Mouse (Mus musculus) urinary bladder, adult 18-20 months (tissue): ENCODE data around the gene Tanc1.

Source experiments
- DNase-seq, 2 experiments: peaks; one replicate each; pipeline ENCODE4 v3.0.0; 2022; ENCODE audit warnings: low spot score in 2 of 2, mixed read lengths in 2 of 2

Gene Tanc1

GRCm38 (mm10) chr2:59680736-59681135, 68.9 kb downstream of the Tanc1 start:
- DNase-seq: no peak

- DNase-seq: no peak
Measured at GRCm38 (mm10) chr2:59681181-59681580, 69.3 kb downstream of the Tanc1 start.

DNA sequence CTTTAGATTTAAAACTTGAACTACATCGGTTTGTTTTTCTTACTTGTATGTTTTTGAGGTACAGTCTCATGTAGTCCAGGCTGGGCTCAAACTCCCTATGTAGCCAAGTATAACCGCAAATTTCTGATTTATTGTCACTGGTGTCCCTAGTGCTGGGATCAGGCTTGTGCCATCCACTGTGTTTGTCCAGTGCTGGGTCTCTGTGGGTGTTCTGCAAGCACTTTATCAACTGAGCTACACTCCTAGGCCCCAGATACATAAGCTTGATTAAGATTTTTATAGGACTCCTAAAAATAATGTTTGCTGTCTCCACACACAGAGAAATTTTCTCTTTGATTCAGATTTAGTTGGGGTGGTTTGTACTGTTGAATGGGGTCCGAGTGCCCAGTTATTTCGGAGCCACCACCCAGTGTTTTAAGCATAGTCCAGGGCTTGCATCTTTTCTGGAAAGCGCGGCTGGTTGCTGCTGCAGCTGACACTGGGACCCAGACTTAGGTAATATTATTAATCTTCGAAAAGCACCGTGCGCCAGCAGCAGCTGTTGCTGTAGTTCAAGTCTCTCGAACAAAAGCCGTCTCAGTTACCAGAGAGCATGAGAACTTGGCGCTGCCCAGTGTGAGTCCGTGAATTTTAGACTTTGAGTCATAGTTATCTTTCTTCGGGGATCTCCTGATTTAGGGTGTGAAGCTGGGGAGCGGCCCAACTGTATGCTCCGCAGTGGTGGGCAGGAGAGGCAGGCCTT, 73.2 kb downstream of the Tanc1 start:
- no peak for DNase-seq

DNA sequence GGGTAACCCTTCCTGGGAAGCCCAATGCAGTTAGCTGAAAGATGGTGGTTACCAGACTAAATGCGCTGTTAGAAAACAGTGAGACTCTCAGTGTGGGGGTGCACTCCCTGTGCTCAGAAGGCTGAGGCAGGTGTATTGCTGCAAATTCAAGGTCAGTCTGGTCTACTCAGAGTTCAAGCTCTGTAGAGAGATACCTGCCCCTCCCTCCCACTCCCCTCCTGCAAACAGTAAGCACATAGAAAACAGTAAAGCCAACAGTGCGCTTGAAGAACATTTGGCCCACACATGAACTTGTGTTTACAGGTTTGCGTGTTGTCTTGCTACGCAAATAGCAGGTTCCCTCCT, 73.7 kb downstream of the Tanc1 start:
- no peak for DNase-seq

DNA sequence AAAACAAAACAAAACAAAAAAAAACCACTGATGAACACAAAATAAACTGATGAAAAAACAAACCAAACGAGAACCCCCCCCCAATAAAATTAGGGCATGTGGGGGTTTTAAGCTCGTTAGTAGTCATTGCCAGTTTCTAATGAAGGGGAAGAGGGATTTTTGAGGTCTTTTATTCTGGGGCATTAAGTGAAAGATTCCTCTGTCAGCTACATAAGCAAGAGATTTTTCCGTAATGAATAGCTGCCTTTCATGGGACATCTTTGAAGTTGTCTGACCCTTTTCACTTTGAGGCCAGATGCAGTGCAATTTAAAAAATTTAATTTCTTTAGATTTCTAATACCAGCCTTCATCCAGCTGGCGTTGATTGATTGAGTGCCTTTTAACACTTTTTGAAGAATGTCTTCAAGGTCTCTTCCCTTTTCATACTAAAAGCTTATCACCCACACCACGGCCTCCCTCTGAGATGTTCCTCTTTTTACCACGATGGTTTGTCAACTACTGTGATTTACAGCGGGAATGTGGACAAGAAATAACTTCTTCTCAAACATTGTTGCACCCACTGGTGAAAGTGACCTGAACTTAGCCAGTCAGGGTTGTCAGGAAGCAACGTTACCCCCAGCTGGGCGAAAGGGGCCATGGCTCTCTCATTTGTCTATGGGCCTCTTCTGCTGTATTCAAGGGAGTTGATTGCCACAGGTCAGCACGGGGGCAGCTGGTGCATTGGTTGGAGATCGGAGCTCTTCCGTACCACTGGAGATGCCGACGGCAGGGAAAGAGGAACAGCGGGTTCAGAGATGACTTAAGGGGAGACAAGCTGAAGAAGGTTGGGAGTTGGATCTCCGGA, 76.6 kb downstream of the Tanc1 start:
- no peak for DNase-seq

- DNase-seq: no peak
Measured at GRCm38 (mm10) chr2:59691112-59691511, 79.3 kb downstream of the Tanc1 start.

- no peak for DNase-seq
Measured at GRCm38 (mm10) chr2:59693473-59693872, 81.6 kb downstream of the Tanc1 start.

DNA sequence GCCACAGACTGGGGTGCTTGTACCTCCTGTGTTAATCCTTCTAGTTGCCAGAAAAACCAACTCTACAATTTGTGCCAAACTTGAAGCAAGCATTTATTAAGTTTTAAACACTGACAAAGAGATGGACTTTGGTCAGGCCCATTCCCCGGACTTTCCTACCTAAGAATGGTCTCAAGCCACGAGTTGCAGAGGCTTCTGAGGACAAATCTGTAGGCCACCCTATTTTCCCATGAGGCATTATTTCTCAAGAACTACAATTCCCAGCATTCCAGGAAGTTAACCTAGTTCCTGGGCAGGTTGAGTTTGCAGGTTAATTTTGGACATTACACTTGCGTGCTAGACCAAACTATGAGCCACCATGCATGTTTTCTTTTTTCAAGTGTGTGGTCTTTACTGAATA, 85.3 kb downstream of the Tanc1 start:
- DNase-seq: no peak

DNA sequence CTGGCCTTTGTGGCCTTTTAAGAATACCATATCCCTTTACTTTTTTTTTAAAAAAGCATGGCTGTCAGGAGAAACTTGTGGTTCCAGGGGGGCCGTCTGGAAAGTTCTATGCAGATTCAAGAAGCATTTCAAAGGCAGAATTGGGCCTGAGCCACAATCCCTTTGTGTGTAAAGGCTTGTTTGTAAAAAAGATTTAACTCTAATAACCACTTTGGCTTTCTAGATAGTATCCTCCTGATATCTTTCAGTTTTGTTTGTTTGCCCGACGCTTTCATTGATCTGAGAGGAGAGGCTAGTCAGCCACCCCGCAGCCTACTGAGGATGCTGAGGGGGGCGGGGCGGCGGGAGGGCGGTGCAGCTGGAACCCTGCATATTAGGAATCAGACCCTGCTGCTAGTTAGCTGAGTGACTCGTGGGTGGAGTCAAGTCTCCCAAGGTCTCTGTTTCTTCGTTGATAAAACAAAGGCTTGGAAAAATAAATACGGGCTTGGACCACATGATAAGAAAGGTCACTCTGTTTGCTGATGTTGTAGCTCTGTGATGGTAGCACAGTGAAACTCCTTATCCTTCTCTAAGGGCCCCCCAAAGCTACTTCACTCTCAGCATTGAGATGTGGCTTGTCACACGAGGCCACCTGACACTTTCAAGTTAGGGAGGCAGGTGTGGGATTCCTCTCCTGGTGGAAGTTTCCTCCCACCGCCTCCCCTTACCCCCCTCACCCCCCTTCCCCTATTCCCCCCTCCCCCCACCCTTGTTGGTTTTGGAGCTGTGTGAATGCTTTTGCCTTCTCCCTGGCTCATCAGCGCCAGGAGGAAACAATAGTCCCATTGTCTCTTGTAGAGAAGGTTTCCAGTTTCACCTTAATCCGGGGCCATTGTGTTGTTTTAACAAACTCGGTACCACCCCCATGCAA, 86.1 kb downstream of the Tanc1 start:
- DNase-seq: no peak

DNA sequence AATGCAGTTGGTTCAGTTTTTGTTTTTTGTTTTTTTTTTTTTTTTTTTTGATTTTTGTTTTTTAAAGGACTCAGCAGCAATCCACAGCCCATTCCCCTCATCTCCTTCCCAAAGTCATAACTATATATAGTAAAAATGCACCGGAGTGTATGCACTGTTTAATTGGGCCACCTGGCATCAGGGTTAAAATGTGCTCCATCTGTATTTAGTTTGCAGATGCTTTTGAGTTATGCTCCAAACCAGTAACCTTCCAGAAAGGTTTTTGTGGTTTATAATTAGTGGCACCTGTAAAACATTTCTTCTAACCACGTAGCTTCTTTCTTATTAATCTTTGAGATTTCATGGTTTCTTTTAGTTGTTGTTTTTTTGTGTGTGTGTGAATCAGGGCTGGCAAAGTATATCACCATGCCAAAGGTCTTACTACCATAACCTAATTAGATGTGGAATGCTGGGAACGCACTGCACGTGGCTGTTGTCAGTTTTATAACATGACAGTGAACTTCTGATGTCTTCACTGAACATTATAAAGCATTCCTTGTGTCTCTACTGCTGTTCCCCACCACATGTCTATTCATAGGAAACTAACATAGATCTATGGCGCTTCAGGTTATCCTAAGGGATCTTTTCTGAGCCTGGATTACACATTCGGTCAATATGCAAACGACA, 86.9 kb downstream of the Tanc1 start:
- no peak for DNase-seq

- no peak for DNase-seq
Measured at GRCm38 (mm10) chr2:59699893-59700292, 88.1 kb downstream of the Tanc1 start.

DNA sequence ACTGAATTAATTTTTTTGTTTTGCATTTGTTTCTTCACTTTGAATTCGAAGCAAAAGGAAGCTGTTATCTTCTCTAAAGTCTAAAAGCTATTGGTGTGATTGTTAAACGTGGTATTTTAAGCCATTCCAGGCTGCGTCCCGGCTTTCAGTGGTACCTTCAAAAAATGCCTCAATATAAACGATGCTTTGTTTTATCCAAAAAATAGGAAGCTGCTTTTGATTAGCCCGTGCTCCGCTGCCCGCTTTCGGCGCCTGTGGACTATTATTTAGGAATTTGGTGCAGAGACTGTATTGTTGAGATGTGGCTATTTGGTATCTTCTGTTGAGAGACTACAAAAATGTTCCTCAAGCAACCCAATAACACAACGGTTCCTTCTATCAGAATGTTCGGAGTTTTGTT, 93.4 kb downstream of the Tanc1 start:
- DNase-seq: no peak

DNA sequence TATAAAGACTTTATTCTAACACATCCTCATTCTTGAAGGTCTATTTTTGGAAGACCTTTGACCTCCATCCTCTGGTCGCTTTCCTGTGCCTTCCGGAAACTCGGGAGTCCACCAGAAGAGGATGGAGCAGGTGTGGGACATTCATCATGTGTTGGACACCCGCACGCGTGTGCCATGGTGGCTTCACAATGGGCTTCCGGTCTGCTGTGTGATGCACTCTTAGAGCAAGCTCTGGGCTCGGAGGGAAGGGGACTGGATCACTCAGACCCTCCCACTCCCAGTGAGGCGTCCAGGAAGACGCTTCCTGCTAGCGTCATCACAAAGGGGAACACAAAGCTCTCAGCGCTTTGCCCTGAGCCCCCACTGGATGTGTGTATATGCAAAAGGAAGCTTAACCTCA, 95.0 kb downstream of the Tanc1 start:
- DNase-seq: no peak

DNA sequence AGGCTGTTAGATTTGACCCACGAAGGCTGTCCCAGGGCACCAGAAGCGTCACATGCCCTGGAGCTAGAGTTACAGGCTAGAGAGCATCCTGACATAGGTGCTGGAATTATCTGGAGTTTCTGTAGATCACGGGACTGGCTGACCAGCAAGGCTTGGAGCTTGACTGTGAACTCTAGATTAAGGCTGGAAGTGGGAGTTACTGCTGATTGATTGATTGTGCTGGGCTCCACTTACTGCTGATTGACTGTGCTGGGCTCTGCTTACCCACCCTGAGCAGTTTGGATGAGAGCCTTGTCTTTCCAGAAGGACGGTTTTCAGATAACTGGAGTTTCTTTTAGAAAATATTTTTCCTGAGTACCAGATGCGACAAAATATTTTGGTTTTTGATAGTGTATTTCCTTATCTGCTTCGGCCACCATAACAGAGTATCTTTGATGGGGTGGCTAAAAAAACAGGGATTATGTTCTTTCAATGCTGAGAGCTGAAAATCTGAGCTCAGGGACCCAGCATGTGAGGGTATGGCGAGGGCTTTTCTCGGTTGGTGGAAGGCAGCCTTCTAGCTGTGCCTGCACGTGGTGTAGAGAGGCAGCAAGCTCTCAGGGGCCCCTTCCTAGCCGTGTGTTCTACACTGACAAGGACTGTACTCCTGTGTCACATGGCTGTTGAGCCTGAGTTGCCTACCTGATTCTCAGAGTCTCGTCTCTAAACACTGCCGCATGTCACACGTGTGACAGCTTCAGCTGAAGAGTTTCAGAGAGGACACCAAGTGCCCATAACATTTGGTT, 96.3 kb downstream of the Tanc1 start:
- no peak for DNase-seq

DNA sequence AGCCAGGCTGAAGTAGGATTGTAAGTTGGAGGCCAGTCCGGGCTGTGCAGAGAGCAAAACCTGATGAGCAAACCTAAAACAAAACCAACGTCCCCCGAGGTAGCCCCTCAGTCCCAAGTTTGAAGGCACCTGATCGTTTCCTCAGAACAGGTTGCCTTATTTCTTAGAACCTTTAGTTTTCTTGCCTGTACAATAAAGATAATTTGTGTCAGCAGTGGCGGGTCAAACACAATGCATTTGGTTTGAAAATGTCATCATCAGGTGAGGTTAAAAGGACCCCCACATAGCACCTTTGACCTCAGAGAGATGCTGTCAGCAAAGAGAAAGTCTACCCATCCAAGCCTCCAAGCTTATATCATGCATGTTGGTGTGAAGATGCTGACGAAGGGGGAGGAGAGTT, 98.9 kb downstream of the Tanc1 start:
- DNase-seq: no peak

DNA sequence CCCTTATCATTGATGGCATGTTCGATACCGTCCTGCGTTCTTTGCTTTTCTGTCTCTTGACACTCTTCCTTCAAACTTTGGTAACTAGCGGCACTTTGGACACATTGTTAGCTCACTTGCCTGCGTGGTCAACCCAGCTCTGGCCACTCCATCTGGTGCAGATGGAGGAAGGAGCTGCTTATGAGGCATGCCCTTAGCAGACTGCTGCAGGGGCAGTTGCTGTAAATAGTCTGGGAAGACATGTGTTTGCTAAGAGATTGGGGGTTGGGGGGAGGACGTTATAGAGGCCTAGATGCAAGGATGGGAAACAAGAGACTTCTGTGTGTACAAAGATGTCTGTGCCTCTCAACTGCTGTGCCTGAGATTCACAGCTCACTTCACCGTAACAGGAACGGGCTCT, 100.2 kb downstream of the Tanc1 start:
- no peak for DNase-seq

DNA sequence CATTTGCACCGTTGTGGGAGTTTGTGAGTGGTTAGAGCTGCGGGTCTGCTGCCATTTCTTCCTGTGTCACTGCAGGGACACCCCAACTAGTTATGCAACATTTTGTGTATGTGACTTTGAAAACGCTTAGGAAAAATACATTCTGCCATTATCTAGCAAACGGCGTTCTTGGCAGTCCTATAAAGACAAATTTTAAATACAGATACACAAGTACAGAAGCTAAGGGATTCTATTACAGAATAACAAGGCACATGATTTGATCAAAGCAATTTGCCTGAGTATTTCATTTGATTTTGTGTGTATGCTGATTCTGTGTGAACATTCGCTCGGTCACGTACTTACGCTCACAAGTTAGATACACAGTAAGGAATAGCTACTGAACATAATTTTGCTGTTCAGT, 100.6 kb downstream of the Tanc1 start:
- no peak for DNase-seq

GRCm38 (mm10) chr2:59713626-59714556, 102.0 kb downstream of the Tanc1 start:
- no peak for DNase-seq

GRCm38 (mm10) chr2:59714992-59715391, 103.2 kb downstream of the Tanc1 start:
- no peak for DNase-seq

DNA sequence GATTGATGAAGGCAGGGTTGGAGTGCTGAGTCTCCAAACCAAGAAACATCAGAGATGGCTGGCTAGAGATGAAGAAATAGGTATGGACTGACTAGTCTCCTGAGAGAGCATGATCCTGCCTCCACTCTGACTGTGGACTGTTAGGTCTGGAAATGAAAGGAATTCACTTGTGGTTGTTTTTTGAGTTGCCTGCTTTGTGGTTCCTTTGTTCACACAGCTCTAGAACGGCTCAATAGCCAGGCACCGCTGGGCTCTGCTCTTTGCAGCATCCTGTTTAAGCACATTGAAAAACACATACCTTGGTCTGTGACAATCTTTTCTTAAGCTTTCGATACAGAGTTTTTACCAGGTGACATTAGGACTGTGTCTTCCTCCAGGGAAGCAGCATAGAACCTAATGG, 104.6 kb downstream of the Tanc1 start:
- no peak for DNase-seq
